Mouse (Mus musculus) liver, embryonic 14.5 days (tissue): ENCODE results near the gene Msi2. TPM values are rescaled to one million over a fixed set of nuclear protein-coding genes. Genes with fewer than 3 reads are reported as not detected.

Experiments
- ATAC-seq: fragments of 200-750 bp; cut with Nextera tagmentation; 2 replicates; pipeline ENCODE4 v1.8.0; 2017; ENCODE audit warnings: moderate number of reproducible peaks, mild to moderate bottlenecking, moderate library complexity; ENCODE audit not compliant: insufficient read depth
- DNase-seq, 3 experiments: peaks; one replicate each; pipeline ENCODE4 v3.0.0-alpha.2; 2012 to 2013; ENCODE audit warnings: low read depth in 3 of 3, low spot score in 3 of 3
- H3K27ac ChIP-seq: fragments of 300-500 bp; sonication (generic); 2 replicates; pipeline ENCODE4 v1.5.1; 2014; ENCODE audit warnings: moderate library complexity, mild to moderate bottlenecking, control low read depth, inconsistent platforms
- H3K27me3 ChIP-seq: fragments of 300-500 bp; sonication (generic); 2 replicates; pipeline ENCODE4 v1.6.1; 2014; ENCODE audit warnings: mild to moderate bottlenecking, low read length, moderate library complexity; ENCODE audit not compliant: control insufficient read depth, insufficient read depth
- H3K36me3 ChIP-seq: fragments of 300-500 bp; sonication (generic); replicated peaks from 2 replicates; pipeline ENCODE4 v1.6.1; 2014; ENCODE audit warnings: low read depth; ENCODE audit not compliant: control insufficient read depth, insufficient read depth
- H3K4me1 ChIP-seq, 2 experiments: fragments of 200-500 bp in 1 of 2; fragments of 300-500 bp in 1 of 2; sonication (generic) in 1 of 2; replicated peaks; 2 replicates each; pipeline ENCODE4 v1.6.1; 2012 to 2014; ENCODE audit warnings: antibody characterized with exemption in 1 of 2, inconsistent platforms in 1 of 2, low read length in 1 of 2; ENCODE audit not compliant: control insufficient read depth in 2 of 2, insufficient read depth in 2 of 2
- H3K4me2 ChIP-seq: fragments of 300-500 bp; sonication (generic); 2 replicates; pipeline ENCODE4 v1.6.1; 2014; ENCODE audit warnings: low read depth, mild to moderate bottlenecking, control low read depth, moderate library complexity
- H3K4me3 ChIP-seq, 2 experiments: fragments of 200-500 bp in 1 of 2; fragments of 300-500 bp in 1 of 2; sonication (generic) in 1 of 2; 2 replicates each; pipeline ENCODE4 v1.5.1; 2012 to 2014; ENCODE audit warnings: low read depth in 2 of 2, low read length in 2 of 2, mild to moderate bottlenecking in 2 of 2, control low read depth in 1 of 2, inconsistent platforms in 1 of 2, moderate library complexity in 1 of 2; ENCODE audit not compliant: insufficient read depth in 1 of 2
- H3K9ac ChIP-seq: fragments of 300-500 bp; sonication (generic); replicated peaks from 2 replicates; pipeline ENCODE4 v1.6.1; 2014; ENCODE audit warnings: mild to moderate bottlenecking, control low read depth, moderate library complexity
- H3K9me3 ChIP-seq: fragments of 300-500 bp; sonication (generic); 2 replicates; pipeline ENCODE4 v1.6.1; 2016; ENCODE audit warnings: low read length, mixed read lengths; ENCODE audit not compliant: control insufficient read depth
- CTCF ChIP-seq: IDR thresholded peaks from 2 replicates; pipeline ENCODE4 v1.5.1; 2016; ENCODE audit warnings: antibody characterized with exemption, low read depth, control low read depth
- EP300 ChIP-seq: IDR thresholded peaks from 2 replicates; pipeline ENCODE4 v1.6.1; 2016; ENCODE audit warnings: antibody characterized with exemption, low read depth
- WGBS: fragments of 180-500 bp; shearing (Covaris S2); extraction: QIAGEN DNeasy Blood & Tissue Kit; methylation state at CpG from one replicate; pipeline ENCODE4 v1.1.7; 2014; ENCODE audit not compliant: insufficient replicate concordance; 5-methylcytosine and 5-hydroxymethylcytosine counted together
- polyA plus RNA-seq, 2 experiments: library from polyadenylated mRNA; depleted of rRNA in 1 of 2; stranded (reverse) in 1 of 2; unstranded in 1 of 2; fragments of >200 nt; fragmentation: Nextera tagmentation in 1 of 2; extraction: Ambion mirVana in 1 of 2; gene quantifications; 2 replicates each; pipeline versions ENCODE4 v1.2.1 to v1.2.3; 2012 to 2014

The Msi2 gene
- polyA plus RNA-seq, 2 experiments = 2.1 to 6.2 TPM

- Histone ChIP-seq H3K4me3 (no peak overlapping the region), H3K4me1 (peaks cover 0 to 6% of the 10 kb centered on the region in 2 experiments; a peak in 1 of 4 replicates), H3K4me2 (no peak overlapping the region), H3K9ac (no peak overlapping the region), H3K9me3 (no peaks in the 10 kb centered on the region), H3K27me3 (no peaks in the 10 kb centered on the region), H3K36me3 (no peaks in the 10 kb centered on the region), H3K27ac (no peak overlapping the region)
- no peak for TF ChIP-seq CTCF
- TF ChIP-seq EP300 = no peak
- DNase-seq (no peak), ATAC-seq (no peak)
- 36% methylated on average over 5 of the region's 5 CpGs for WGBS
These were observed 402.9 kb downstream of the Msi2 start for GRCm38 (mm10) chr11:88315393-88315792.

GRCm38 (mm10) chr11:88314471-88314870 is 403.8 kb downstream of the Msi2 start:
- H3K4me1 ChIP-seq = peaks cover 0 to 6% of the 10 kb centered on the region in 2 experiments; a peak in 1 of 4 replicates
- no peak overlapping the region for H3K4me2 ChIP-seq
- H3K4me3 ChIP-seq = no peak overlapping the region
- no peak for ATAC-seq
- WGBS = 27% methylated on average over 6 of the region's 6 CpGs
- no peak overlapping the region for H3K9ac ChIP-seq
- no peaks in the 10 kb centered on the region for H3K36me3 ChIP-seq
- no peaks in the 10 kb centered on the region for H3K9me3 ChIP-seq
- no peak for DNase-seq
- H3K27me3 ChIP-seq = no peaks in the 10 kb centered on the region
- TF ChIP-seq EP300 (no peak), CTCF (no peak)
- H3K27ac ChIP-seq = no peak overlapping the region

GRCm38 (mm10) chr11:88313512-88313911 is 404.8 kb downstream of the Msi2 start:
- Histone ChIP-seq H3K36me3 (no peaks in the 10 kb centered on the region), H3K27ac (no peak overlapping the region), H3K9me3 (no peaks in the 10 kb centered on the region), H3K4me2 (no peak overlapping the region), H3K4me1 (peaks cover 0 to 6% of the 10 kb centered on the region in 2 experiments; a peak in 1 of 4 replicates), H3K9ac (no peak overlapping the region), H3K4me3 (no peak overlapping the region), H3K27me3 (no peaks in the 10 kb centered on the region)
- 0 out of 2 replicates have a peak, but pooled peaks have one; percentile 11 for ATAC-seq
- DNase-seq = no peak
- TF ChIP-seq EP300 (no peak), CTCF (no peak)
- WGBS = 7% methylated on average over 8 of the region's 8 CpGs

GRCm38 (mm10) chr11:88311606-88312005 is 406.7 kb downstream of the Msi2 start:
- Histone ChIP-seq H3K36me3 (no peaks in the 10 kb centered on the region), H3K27ac (no peak overlapping the region), H3K4me1 (peaks cover 0 to 6% of the 10 kb centered on the region in 2 experiments; a peak in 1 of 4 replicates), H3K9ac (no peak overlapping the region), H3K27me3 (no peaks in the 10 kb centered on the region), H3K9me3 (no peaks in the 10 kb centered on the region), H3K4me2 (no peak overlapping the region), H3K4me3 (no peak overlapping the region)
- ATAC-seq (no peak), DNase-seq (no peak)
- TF ChIP-seq CTCF (no peak), EP300 (no peak)
- WGBS = 43% methylated on average over 7 of the region's 7 CpGs

- TF ChIP-seq EP300 = no peak
- no peak for TF ChIP-seq CTCF
- no peaks in the 10 kb centered on the region for H3K9me3 ChIP-seq
- peaks cover 0 to 6% of the 10 kb centered on the region in 2 experiments; a peak in 1 of 4 replicates for H3K4me1 ChIP-seq
- no peak overlapping the region for H3K9ac ChIP-seq
- DNase-seq = no peak
- no peaks in the 10 kb centered on the region for H3K27me3 ChIP-seq
- no peak for ATAC-seq
- H3K4me2 ChIP-seq = no peak overlapping the region
- H3K4me3 ChIP-seq = no peak overlapping the region
- 59% methylated on average over 6 of the region's 6 CpGs for WGBS
- no peaks in the 10 kb centered on the region for H3K36me3 ChIP-seq
- H3K27ac ChIP-seq = no peak overlapping the region
These were observed 407.5 kb downstream of the Msi2 start for GRCm38 (mm10) chr11:88310773-88311172.
